Comparison of ENCODE assay signal across 25 mouse cellular contexts in the genomic region with DNA sequence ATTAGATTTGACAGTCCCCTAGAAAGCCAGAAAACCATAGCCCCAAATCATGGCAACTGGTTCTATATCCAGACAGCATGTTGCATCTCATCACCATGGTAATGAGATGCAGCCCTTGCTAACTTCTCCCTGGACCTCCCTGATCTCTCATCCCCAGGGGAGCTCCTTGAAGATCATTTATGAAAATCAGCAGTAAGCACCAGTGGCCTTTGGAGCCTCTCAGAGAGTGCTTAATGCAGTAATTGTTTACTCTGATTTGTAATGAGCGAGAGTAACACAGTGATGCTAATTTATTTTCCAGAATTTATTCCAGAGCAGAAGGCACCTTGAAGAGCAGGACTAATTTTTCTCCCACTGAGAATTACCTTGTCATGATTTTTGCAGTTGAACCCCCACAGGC.
DNase-seq lines count a peak whose midpoint lies in the region; ATAC-seq lines count a peak whose summit lies in the region.
"Had no signal": no experiment of that assay in that cellular context is flagged by ENCODE, and none has a peak within 500 bp of the region (broad histone marks: within the 10 kb centered on the region; RNA-seq: fewer than 3 reads in every experiment).

No protein-coding gene starts in this region.

- no peak overlapping the region for H3K4me3 ChIP-seq in forebrain, embryonic 12.5 days (replicated peaks)
- no peak overlapping the region for H3K4me3 ChIP-seq in forebrain, embryonic 10.5 days
- no peak overlapping the region for H3K4me3 ChIP-seq in midbrain, embryonic 11.5 days (ENCODE audit: low read depth, low read length)
- no peak overlapping the region for H3K4me3 ChIP-seq in midbrain, embryonic 16.5 days (ENCODE audit: low read depth, low read length)
- no peak overlapping the region for H3K4me3 ChIP-seq in embryonic facial prominence, embryonic 10.5 days
- H3K4me3 ChIP-seq: embryonic facial prominence, embryonic 15.5 days; heart, embryonic 15.5 days; limb, embryonic 12.5 days had no signal

- H3K36me3 ChIP-seq in forebrain, embryonic 12.5 days (replicated peaks) = no peaks in the 10 kb centered on the region
- H3K36me3 ChIP-seq in forebrain, embryonic 10.5 days (replicated peaks) = no peaks in the 10 kb centered on the region
- no peaks in the 10 kb centered on the region for H3K36me3 ChIP-seq in midbrain, embryonic 11.5 days (ENCODE audit: control insufficient read depth, insufficient read depth, low read length)
- H3K36me3 ChIP-seq in midbrain, embryonic 16.5 days (ENCODE audit: control insufficient read depth, insufficient read depth, low read length) = no peaks in the 10 kb centered on the region
- no peaks in the 10 kb centered on the region for H3K36me3 ChIP-seq in embryonic facial prominence, embryonic 10.5 days (replicated peaks)
- H3K36me3 ChIP-seq: embryonic facial prominence, embryonic 15.5 days; heart, embryonic 15.5 days; limb, embryonic 12.5 days had no signal

- H3K27ac ChIP-seq in forebrain, embryonic 12.5 days = no peak overlapping the region
- H3K27ac ChIP-seq in forebrain, embryonic 10.5 days = no peak overlapping the region
- H3K27ac ChIP-seq in midbrain, embryonic 11.5 days (ENCODE audit: low read depth, low read length) = no peak overlapping the region
- no peak overlapping the region for H3K27ac ChIP-seq in midbrain, embryonic 16.5 days (ENCODE audit: low read length)
- H3K27ac ChIP-seq in embryonic facial prominence, embryonic 10.5 days (replicated peaks) = no peak overlapping the region
- H3K27ac ChIP-seq: embryonic facial prominence, embryonic 15.5 days; heart, embryonic 15.5 days; limb, embryonic 12.5 days had no signal

- ATAC-seq in forebrain, embryonic 12.5 days (ENCODE audit: low FRiP score) = peak; percentile 27; the same call in 1 of the 2 replicates
- peak; percentile 61 for ATAC-seq in midbrain, embryonic 11.5 days (ENCODE audit: low FRiP score)
- no peak for ATAC-seq in midbrain, embryonic 16.5 days
- ATAC-seq in monocyte, adult 5-6 weeks (replicated peaks; ENCODE audit: insufficient number of reproducible peaks, low FRiP score, low TSS enrichment, poor library complexity, severe bottlenecking) = no peak
- ATAC-seq: CD4-positive, CD25-positive, alpha-beta regulatory T cell, adult 4 months; inflammation-experienced regulatory T-cells, adult 6 months; liver, postnatal 0 days; lung, postnatal 0 days had no signal

- no peak for DNase-seq in forebrain, embryonic 10.5 days (ENCODE audit: extremely low spot score, low spot score)
- peak; percentile 28 for DNase-seq in midbrain, embryonic 11.5 days (ENCODE audit: low spot score, missing footprints)
- DNase-seq in embryonic facial prominence, embryonic 10.5 days (ENCODE audit: low spot score) = peak; percentile 11
- peak; percentile 51 for DNase-seq in mesoderm, embryonic 11.5 days (ENCODE audit: low read depth, low spot score)
- DNase-seq in lung, postnatal 36 days = no peak
- DNase-seq: adrenal gland, postnatal 25 days; cerebellum, adult 9-10 months; gastrocnemius, postnatal 10 days; heart, adult 18-20 months; heart, postnatal 36 days; kidney, adult 18-20 months; kidney, postnatal 4 days; liver, postnatal 0 days; thymus, adult 18-20 months; thymus, postnatal 36 days had no signal

- H3K27me3 ChIP-seq in forebrain, embryonic 12.5 days = no peaks in the 10 kb centered on the region
- H3K27me3 ChIP-seq in forebrain, embryonic 10.5 days (ENCODE audit: poor library complexity, severe bottlenecking) = no peaks in the 10 kb centered on the region
- H3K27me3 ChIP-seq in midbrain, embryonic 11.5 days (ENCODE audit: control insufficient read depth, insufficient read depth, low read length) = no peaks in the 10 kb centered on the region
- no peaks in the 10 kb centered on the region for H3K27me3 ChIP-seq in midbrain, embryonic 16.5 days (ENCODE audit: control insufficient read depth, insufficient read depth, low read depth, low read length)
- H3K27me3 ChIP-seq in embryonic facial prominence, embryonic 10.5 days (replicated peaks; ENCODE audit: low read depth, poor library complexity, severe bottlenecking) = no peaks in the 10 kb centered on the region
- H3K27me3 ChIP-seq: embryonic facial prominence, embryonic 15.5 days; heart, embryonic 15.5 days; limb, embryonic 12.5 days had no signal

- WGBS in forebrain, embryonic 12.5 days = 31% methylated on average over 1 of the region's 1 CpGs
- WGBS in forebrain, embryonic 10.5 days = 78% methylated on average over 1 of the region's 1 CpGs
- WGBS in midbrain, embryonic 11.5 days = 62% methylated on average over 1 of the region's 1 CpGs
- WGBS in midbrain, embryonic 16.5 days = 44% methylated on average over 1 of the region's 1 CpGs
- WGBS in embryonic facial prominence, embryonic 10.5 days = 69% methylated on average over 1 of the region's 1 CpGs

- no peaks in the 10 kb centered on the region for H3K9me3 ChIP-seq in forebrain, embryonic 12.5 days
- H3K9me3 ChIP-seq in forebrain, embryonic 10.5 days = no peaks in the 10 kb centered on the region
- no peaks in the 10 kb centered on the region for H3K9me3 ChIP-seq in midbrain, embryonic 11.5 days (ENCODE audit: control insufficient read depth, low read length)
- no peaks in the 10 kb centered on the region for H3K9me3 ChIP-seq in midbrain, embryonic 16.5 days (replicated peaks; ENCODE audit: control insufficient read depth, low read length, poor library complexity, severe bottlenecking)
- no peaks in the 10 kb centered on the region for H3K9me3 ChIP-seq in embryonic facial prominence, embryonic 10.5 days
- H3K9me3 ChIP-seq: embryonic facial prominence, embryonic 15.5 days; heart, embryonic 15.5 days; limb, embryonic 12.5 days had no signal

- no peak overlapping the region for H3K4me2 ChIP-seq in forebrain, embryonic 12.5 days
- H3K4me2 ChIP-seq in midbrain, embryonic 11.5 days = no peak overlapping the region
- no peak overlapping the region for H3K4me2 ChIP-seq in midbrain, embryonic 16.5 days (ENCODE audit: low read length)
- H3K4me2 ChIP-seq: embryonic facial prominence, embryonic 15.5 days; heart, embryonic 15.5 days; limb, embryonic 12.5 days; liver, embryonic 11.5 days had no signal

- H3K9ac ChIP-seq in forebrain, embryonic 12.5 days = no peak overlapping the region
- H3K9ac ChIP-seq in midbrain, embryonic 11.5 days (ENCODE audit: low read length) = no peak overlapping the region
- no peak overlapping the region for H3K9ac ChIP-seq in midbrain, embryonic 16.5 days (ENCODE audit: low read depth, low read length)
- H3K9ac ChIP-seq: embryonic facial prominence, embryonic 15.5 days; heart, embryonic 15.5 days; limb, embryonic 12.5 days; liver, postnatal 0 days had no signal

- peaks cover 5% of the 10 kb centered on the region for H3K4me1 ChIP-seq in forebrain, embryonic 12.5 days
- no peaks in the 10 kb centered on the region for H3K4me1 ChIP-seq in forebrain, embryonic 10.5 days
- H3K4me1 ChIP-seq in midbrain, embryonic 11.5 days (ENCODE audit: control insufficient read depth, insufficient read depth, low read length) = no peaks in the 10 kb centered on the region; the same call in 1 of the 2 replicates
- peaks cover 6% of the 10 kb centered on the region for H3K4me1 ChIP-seq in midbrain, embryonic 16.5 days (ENCODE audit: control insufficient read depth, insufficient read depth, low read length)
- 0 out of 2 replicates have a peak, but pooled peaks cover 3% of the 10 kb centered on the region for H3K4me1 ChIP-seq in embryonic facial prominence, embryonic 10.5 days
- H3K4me1 ChIP-seq: embryonic facial prominence, embryonic 15.5 days; heart, embryonic 15.5 days; limb, embryonic 12.5 days had no signal

Comparison
In these comparisons a context has a peak if more than half of its experiments do, and no peak if none do; other contexts are left out.
1. ATAC-seq: peak in forebrain, embryonic 12.5 days (single experiment) and midbrain, embryonic 11.5 days (single experiment); none in midbrain, embryonic 16.5 days (single experiment) and monocyte, adult 5-6 weeks (single experiment).
2. DNase-seq: peak in midbrain, embryonic 11.5 days (single experiment), embryonic facial prominence, embryonic 10.5 days (single experiment) and mesoderm, embryonic 11.5 days (single experiment); none in forebrain, embryonic 10.5 days (single experiment) and lung, postnatal 36 days (single experiment).